Mouse (Mus musculus) MEL (cell line): Measurements from ENCODE around the gene Pgls. TPM values are rescaled to one million over a fixed set of nuclear protein-coding genes. Genes with fewer than 3 reads are reported as not detected.

Experiments
- DNase-seq: peaks from one replicate; pipeline ENCODE4 v3.0.0; 2011; ENCODE audit warnings: low read depth, low spot score
- H3K27ac ChIP-seq: 2 replicates; pipeline ENCODE4 v1.5.1; 2012; ENCODE audit warnings: low read depth, mild to moderate bottlenecking, control low read depth, low read length, moderate library complexity; ENCODE audit not compliant: control insufficient read depth
- H3K27me3 ChIP-seq, 2 experiments: fragments of 150-350 bp in 1 of 2; sonication (generic) in 1 of 2; 2 replicates each; pipeline ENCODE4 v1.6.1; 2012; ENCODE audit warnings: low read length in 2 of 2, mild to moderate bottlenecking in 2 of 2, improper control_type of control experiment in 1 of 2, moderate library complexity in 1 of 2; ENCODE audit not compliant: insufficient read depth in 2 of 2, control insufficient read depth in 1 of 2
- H3K36me3 ChIP-seq, 2 experiments: 2 replicates each; pipeline ENCODE4 v1.6.1; 2012 to 2014; ENCODE audit warnings: low read length in 2 of 2, improper control_type of control experiment in 1 of 2, inconsistent platforms in 1 of 2, mild to moderate bottlenecking in 1 of 2; ENCODE audit not compliant: insufficient read depth in 2 of 2, control insufficient read depth in 1 of 2
- H3K4me1 ChIP-seq, 2 experiments: fragments of 150-350 bp in 1 of 2; sonication (generic) in 1 of 2; 2 replicates each; pipeline ENCODE4 v1.6.1; 2012; ENCODE audit warnings: low read length in 2 of 2, improper control_type of control experiment in 1 of 2, mild to moderate bottlenecking in 1 of 2; ENCODE audit not compliant: insufficient read depth in 2 of 2, control insufficient read depth in 1 of 2
- H3K4me3 ChIP-seq, 2 experiments: fragments of 150-350 bp in 1 of 2; sonication (generic) in 1 of 2; 2 replicates each; pipeline ENCODE4 v1.5.1; 2012; ENCODE audit warnings: low read depth in 2 of 2, low read length in 2 of 2, mild to moderate bottlenecking in 2 of 2, moderate library complexity in 2 of 2, control low read depth in 1 of 2, improper control_type of control experiment in 1 of 2; ENCODE audit not compliant: control insufficient read depth in 1 of 2, insufficient read depth in 1 of 2
- H3K79me2 ChIP-seq: 2 replicates; pipeline ENCODE4 v1.6.1; 2012; ENCODE audit warnings: mild to moderate bottlenecking, low read length, moderate library complexity; ENCODE audit not compliant: control insufficient read depth, poor library complexity, insufficient read depth
- H3K9ac ChIP-seq: 2 replicates; pipeline ENCODE4 v1.6.1; 2012; ENCODE audit warnings: low read depth, mild to moderate bottlenecking, control low read depth, low read length, moderate library complexity; ENCODE audit not compliant: control insufficient read depth, poor library complexity, severe bottlenecking
- H3K9me3 ChIP-seq: fragments of 150-350 bp; sonication (generic); replicated peaks from 2 replicates; pipeline ENCODE4 v1.6.1; 2012; ENCODE audit warnings: mild to moderate bottlenecking, low read length, improper control_type of control experiment, moderate library complexity; ENCODE audit not compliant: insufficient read depth
- CHD2 ChIP-seq: IDR thresholded peaks from 2 replicates; pipeline ENCODE4 v1.6.1; 2011; ENCODE audit warnings: low read length, improper control_type of control experiment
- CTCF ChIP-seq, 3 experiments: IDR thresholded peaks in 2 of 3; conservative IDR thresholded peaks in 1 of 3; 2 replicates each; pipeline ENCODE4 v1.5.1; 2011 to 2012; ENCODE audit warnings: low read length in 3 of 3, low read depth in 2 of 3, mild to moderate bottlenecking in 2 of 3, improper control_type of control experiment in 1 of 3, inconsistent platforms in 1 of 3, mixed read lengths in 1 of 3, moderate library complexity in 1 of 3; ENCODE audit not compliant: control insufficient read depth in 1 of 3, insufficient read depth in 1 of 3, poor library complexity in 1 of 3, severe bottlenecking in 1 of 3
- E2F4 ChIP-seq: IDR thresholded peaks from 2 replicates; pipeline ENCODE4 v1.6.1; 2011; ENCODE audit warnings: low read depth, low read length, improper control_type of control experiment, borderline replicate concordance
- EP300 ChIP-seq, 2 experiments: IDR thresholded peaks; 2 replicates each; pipeline ENCODE4 v1.6.1; 2011; ENCODE audit warnings: improper control_type of control experiment in 2 of 2, low read length in 2 of 2, low read depth in 1 of 2, mild to moderate bottlenecking in 1 of 2
- ETS1 ChIP-seq: IDR thresholded peaks from 2 replicates; pipeline ENCODE4 v1.6.1; 2012; ENCODE audit warnings: low read depth, mild to moderate bottlenecking, inconsistent platforms, low read length, improper control_type of control experiment, moderate library complexity
- GABPA ChIP-seq: IDR thresholded peaks from 2 replicates; pipeline ENCODE4 v1.6.1; 2012; ENCODE audit warnings: low read depth, mild to moderate bottlenecking, inconsistent platforms, low read length, improper control_type of control experiment, moderate library complexity
- GATA1 ChIP-seq: IDR thresholded peaks from 2 replicates; pipeline ENCODE4 v1.6.1; 2011; ENCODE audit warnings: low read depth, low read length, improper control_type of control experiment
- HCFC1 ChIP-seq: IDR thresholded peaks from 2 replicates; pipeline ENCODE4 v1.6.1; 2012; ENCODE audit warnings: low read depth, mild to moderate bottlenecking, inconsistent platforms, low read length, improper control_type of control experiment, moderate library complexity
- MAX ChIP-seq: IDR thresholded peaks from 2 replicates; pipeline ENCODE4 v1.6.1; 2011; ENCODE audit warnings: low read length, improper control_type of control experiment
- MAZ ChIP-seq: IDR thresholded peaks from 2 replicates; pipeline ENCODE4 v1.6.1; 2012; ENCODE audit warnings: low read depth, mild to moderate bottlenecking, inconsistent platforms, low read length, improper control_type of control experiment
- MEF2A ChIP-seq: IDR thresholded peaks from 2 replicates; pipeline ENCODE4 v1.6.1; 2014; ENCODE audit warnings: low read depth, mild to moderate bottlenecking, inconsistent platforms, low read length, improper control_type of control experiment; ENCODE audit not compliant: poor library complexity, insufficient replicate concordance, severe bottlenecking; ENCODE audit errors: extremely low read depth
- MXI1 ChIP-seq: IDR thresholded peaks from 2 replicates; pipeline ENCODE4 v1.6.1; 2011; ENCODE audit warnings: mild to moderate bottlenecking, low read depth, low read length, improper control_type of control experiment
- MYB ChIP-seq: IDR thresholded peaks from 2 replicates; pipeline ENCODE4 v1.6.1; 2011; ENCODE audit warnings: mild to moderate bottlenecking, low read depth, low read length, improper control_type of control experiment
- MYC ChIP-seq: IDR thresholded peaks from 2 replicates; pipeline ENCODE4 v1.6.1; 2011; ENCODE audit warnings: low read depth, mild to moderate bottlenecking, low read length, improper control_type of control experiment, moderate library complexity
- POLR2A ChIP-seq, 2 experiments: IDR thresholded peaks; 2 replicates each; pipeline ENCODE4 v1.6.1; 2011 to 2012; ENCODE audit warnings: low read length in 2 of 2, mild to moderate bottlenecking in 2 of 2, control low read depth in 1 of 2, improper control_type of control experiment in 1 of 2, low read depth in 1 of 2, moderate library complexity in 1 of 2; ENCODE audit not compliant: control insufficient read depth in 1 of 2, insufficient read depth in 1 of 2, poor library complexity in 1 of 2
- POLR2AphosphoS5 ChIP-seq: IDR thresholded peaks from 2 replicates; pipeline ENCODE4 v1.6.1; 2012; ENCODE audit warnings: low read depth, borderline replicate concordance, mild to moderate bottlenecking, inconsistent platforms, low read length, moderate library complexity, mixed read lengths
- RAD21 ChIP-seq: IDR thresholded peaks from 2 replicates; pipeline ENCODE4 v1.6.1; 2011; ENCODE audit warnings: mild to moderate bottlenecking, low read depth, low read length, improper control_type of control experiment
- RCOR1 ChIP-seq: IDR thresholded peaks from 2 replicates; pipeline ENCODE4 v1.6.1; 2012; ENCODE audit warnings: low read depth, mild to moderate bottlenecking, inconsistent platforms, low read length, improper control_type of control experiment
- SIN3A ChIP-seq: IDR thresholded peaks from 2 replicates; pipeline ENCODE4 v1.6.1; 2012; ENCODE audit warnings: low read length, improper control_type of control experiment, inconsistent platforms
- SMC3 ChIP-seq: IDR thresholded peaks from 2 replicates; pipeline ENCODE4 v1.6.1; 2011; ENCODE audit warnings: low read depth, low read length, improper control_type of control experiment
- USF1 ChIP-seq: IDR thresholded peaks from 2 replicates; pipeline ENCODE4 v1.6.1; 2014; ENCODE audit warnings: low read depth, mild to moderate bottlenecking, inconsistent platforms, low read length, improper control_type of control experiment, moderate library complexity
- USF2 ChIP-seq, 2 experiments: IDR thresholded peaks; 2 replicates each; pipeline ENCODE4 v1.6.1; 2011 to 2012; ENCODE audit warnings: improper control_type of control experiment in 2 of 2, low read length in 2 of 2, borderline replicate concordance in 1 of 2, inconsistent platforms in 1 of 2, low read depth in 1 of 2, mild to moderate bottlenecking in 1 of 2; ENCODE audit not compliant: insufficient read depth in 1 of 2
- ZMIZ1 ChIP-seq: IDR thresholded peaks from 2 replicates; pipeline ENCODE4 v1.6.1; 2012; ENCODE audit warnings: low read depth, mild to moderate bottlenecking, inconsistent platforms, low read length, improper control_type of control experiment, moderate library complexity
- polyA plus RNA-seq, 2 experiments: library from polyadenylated mRNA; stranded (reverse) in 1 of 2; unstranded in 1 of 2; fragments of >175 nt in 1 of 2; fragments of >200 nt in 1 of 2; gene quantifications; 2 replicates each; pipeline versions ENCODE4 v1.2.1 to v1.2.4; 2012; ENCODE audit warnings: low replicate concordance in 2 of 2, low read depth in 1 of 2; ENCODE audit not compliant: insufficient read length in 2 of 2, insufficient read depth in 1 of 2, missing spikeins in 1 of 2
- total RNA-seq: library from RNA; depleted of rRNA; stranded (reverse); fragments of 300-350 nt; gene quantifications from 2 replicates; pipeline ENCODE4 v1.2.3, GENCODE M21; 2012

The Pgls gene
- total and polyA plus RNA-seq, 3 experiments = 225 to 257 TPM; not detected in 1

DNA sequence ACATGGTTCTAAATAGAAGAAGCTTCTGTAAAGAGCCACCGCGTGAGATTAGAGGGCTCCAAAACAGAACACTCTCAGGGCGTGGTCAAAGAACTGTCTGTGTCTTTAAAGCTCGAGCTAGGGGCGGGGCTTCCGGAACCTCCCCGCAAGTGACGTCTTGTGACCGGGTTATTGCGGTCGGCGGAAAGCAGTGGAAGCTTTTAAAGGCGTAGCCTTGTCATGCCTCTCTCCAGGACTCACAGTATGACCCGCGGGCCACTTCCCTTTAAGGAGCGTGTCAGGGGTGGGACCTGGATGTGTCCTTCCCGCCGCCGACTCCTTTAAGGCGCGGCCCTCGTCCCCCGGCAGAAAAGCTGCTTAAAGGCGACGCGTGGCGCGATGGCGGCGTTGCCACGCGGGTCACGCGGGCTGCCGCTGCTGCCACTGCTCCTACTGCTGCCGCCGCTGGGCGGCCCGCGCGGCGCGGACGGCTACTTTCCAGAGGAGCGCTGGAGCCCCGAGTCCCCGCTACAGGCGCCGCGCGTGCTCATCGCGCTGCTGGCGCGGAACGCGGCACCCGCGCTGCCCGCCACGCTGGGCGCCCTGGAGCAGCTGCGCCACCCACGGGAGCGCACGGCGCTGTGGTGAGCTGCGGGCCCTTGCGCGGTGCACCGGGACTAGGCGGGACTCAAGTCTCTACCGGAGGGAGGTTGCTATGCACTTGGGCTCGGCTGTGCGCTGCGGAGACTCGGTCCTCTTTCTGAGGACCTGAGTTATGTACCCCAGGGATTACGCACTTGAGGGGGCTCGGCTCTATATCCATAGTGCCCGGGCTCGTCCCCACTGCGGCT is 19.1 kb downstream of the Pgls start, which contains the start of gene Colgalt1 (continued):
- TF ChIP-seq ETS1 (0 out of 2 replicates have a peak, but pooled peaks have one; percentile 9), MYC (peak; percentile 79; the same call in 1 of the 2 replicates), MXI1 (peak; percentile 86), CHD2 (no peak), MAZ (peak; percentile 55; the same call in 1 of the 2 replicates), POLR2A (IDR thresholded peaks at IDR 0.05; ENCODE audit: control insufficient read depth in 1 of 2, insufficient read depth in 1 of 2, low read depth in 1 of 2, low read length in 2 of 2, poor library complexity in 1 of 2) (peak; percentile 72 to 78), USF1 (peak; percentile 36; the same call in 1 of the 2 replicates), MAX (peak; percentile 83; the same call in 1 of the 2 replicates), E2F4 (0 out of 2 replicates have a peak, but pooled peaks have one; percentile 24)

- Histone ChIP-seq H3K4me1 (peaks cover 6 to 11% of the 10 kb centered on the region in 2 experiments; a peak in 2 of 4 replicates), H3K9me3 (no peaks in the 10 kb centered on the region), H3K9ac (peak overlapping the region; percentile 86), H3K4me3 (peak overlapping the region; percentile 81 to 93), H3K27me3 (no peaks in the 10 kb centered on the region), H3K79me2 (peaks cover 19% of the 10 kb centered on the region), H3K27ac (no peak overlapping the region), H3K36me3 (peaks cover 0 to 5% of the 10 kb centered on the region in 2 experiments; a peak in 3 of 4 replicates)
- TF ChIP-seq GABPA (no peak), RCOR1 (no peak), MYB (no peak), RAD21 (no peak), ZMIZ1 (no peak), SMC3 (no peak), SIN3A (no peak), POLR2AphosphoS5 (no peak), CTCF (IDR thresholded peaks at IDR 0.05 in 2 of 3, conservative IDR thresholded peaks at IDR 0.05 in 1 of 3; ENCODE audit: control insufficient read depth in 1 of 3, insufficient read depth in 1 of 3, low read depth in 2 of 3, low read length in 3 of 3, poor library complexity in 1 of 3, severe bottlenecking in 1 of 3) (no peak), EP300 (IDR thresholded peaks at IDR 0.05; ENCODE audit: low read depth in 1 of 2, low read length in 2 of 2) (no peak), ETS1 (no peak), MYC (no peak), MAZ (no peak), HCFC1 (no peak), E2F4 (no peak), USF2 (IDR thresholded peaks at IDR 0.05; ENCODE audit: borderline replicate concordance in 1 of 2, insufficient read depth in 1 of 2, low read depth in 1 of 2, low read length in 2 of 2) (no peak), GATA1 (no peak), MEF2A (no peak)
- DNase-seq = peak; percentile 22
Measured at GRCm38 (mm10) chr8:71612141-71612540, 20.2 kb downstream of the Pgls start.
